Mouse (Mus musculus): ENCODE measurements around the gene Kdm2b.
"Not testable (repeated sequence)": the region's sequence is repeated elsewhere in the genome, so short reads cannot be mapped to it uniquely, and the experiment has no call there.

Kdm2b gene

GRCm38 (mm10) chr5:122978970-122979369, 10.7 kb downstream of the Kdm2b start:
- in situ Hi-C loops (cut with MboI, MseI) = no loop called here

- in situ Hi-C loops (cut with MboI, MseI) = not testable (repeated sequence)
These were observed 14.9 kb downstream of the Kdm2b start for GRCm38 (mm10) chr5:122974701-122975100.

- in situ Hi-C loops (cut with MboI, MseI) = no loop called here
These were observed 17.5 kb downstream of the Kdm2b start for GRCm38 (mm10) chr5:122972116-122972515.

GRCm38 (mm10) chr5:122971438-122971837, 18.2 kb downstream of the Kdm2b start:
- in situ Hi-C loops (cut with MboI, MseI) = no loop called here

GRCm38 (mm10) chr5:122970056-122970455, 19.6 kb downstream of the Kdm2b start:
- in situ Hi-C loops (cut with MboI, MseI) = no loop called here

GRCm38 (mm10) chr5:122968322-122968721, 21.3 kb downstream of the Kdm2b start:
- in situ Hi-C loops (cut with MboI, MseI) = loop anchor here (5.0 kb wide), 2 partner anchors 39 to 79 kb away; partner anchors contain the start of gene Morn3

GRCm38 (mm10) chr5:122965427-122965826, 24.2 kb downstream of the Kdm2b start:
- in situ Hi-C loops (cut with MboI, MseI) = loop anchor here (5.0 kb wide), 2 partner anchors 42 to 82 kb away; partner anchors contain the start of gene Morn3

- in situ Hi-C loops (cut with MboI, MseI) = loop anchor here (5.0 kb wide), 2 partner anchors 42 to 82 kb away; partner anchors contain the start of gene Morn3
These were observed 24.8 kb downstream of the Kdm2b start for GRCm38 (mm10) chr5:122964853-122965252.

- in situ Hi-C loops (cut with MboI, MseI) = no loop called here
These were observed 27.7 kb downstream of the Kdm2b start for GRCm38 (mm10) chr5:122961905-122962304.

GRCm38 (mm10) chr5:122959391-122959790, 30.2 kb downstream of the Kdm2b start:
- in situ Hi-C loops (cut with MboI, MseI) = no loop called here

- in situ Hi-C loops (cut with MboI, MseI) = no loop called here
These were observed 33.6 kb downstream of the Kdm2b start for GRCm38 (mm10) chr5:122956059-122956458.

GRCm38 (mm10) chr5:122951913-122952641, 37.5 kb downstream of the Kdm2b start:
- in situ Hi-C loops (cut with MboI, MseI) = no loop called here

- in situ Hi-C loops (cut with MboI, MseI) = no loop called here
These were observed 38.3 kb downstream of the Kdm2b start for GRCm38 (mm10) chr5:122951056-122951912.

- in situ Hi-C loops (cut with MboI, MseI) = no loop called here
These were observed 39.2 kb downstream of the Kdm2b start for GRCm38 (mm10) chr5:122950329-122950953.

- in situ Hi-C loops (cut with MboI, MseI) = no loop called here
These were observed 40.5 kb downstream of the Kdm2b start for GRCm38 (mm10) chr5:122949101-122949500.

- in situ Hi-C loops (cut with MboI, MseI) = no loop called here
These were observed 42.1 kb downstream of the Kdm2b start for GRCm38 (mm10) chr5:122947534-122947933.

- in situ Hi-C loops (cut with MboI, MseI) = no loop called here
These were observed 50.9 kb downstream of the Kdm2b start for GRCm38 (mm10) chr5:122938676-122939075.

GRCm38 (mm10) chr5:122937958-122938540, 51.6 kb downstream of the Kdm2b start:
- in situ Hi-C loops (cut with MboI, MseI) = no loop called here

GRCm38 (mm10) chr5:122937031-122937430, 52.6 kb downstream of the Kdm2b start:
- in situ Hi-C loops (cut with MboI, MseI) = no loop called here

GRCm38 (mm10) chr5:122935810-122936209, 53.8 kb downstream of the Kdm2b start:
- in situ Hi-C loops (cut with MboI, MseI) = no loop called here

- in situ Hi-C loops (cut with MboI, MseI) = no loop called here
These were observed 58.6 kb downstream of the Kdm2b start for GRCm38 (mm10) chr5:122930991-122931390.

GRCm38 (mm10) chr5:122928293-122928692, 61.3 kb downstream of the Kdm2b start:
- in situ Hi-C loops (cut with MboI, MseI) = no loop called here

Data from regulatory T cell (primary cell).